Mouse (Mus musculus) embryonic fibroblast, embryonic 13.5 days (primary cell): ENCODE results near the gene Mlana.

Experiments
- CTCF ChIP-seq: IDR thresholded peaks from 2 replicates; pipeline ENCODE4 v1.5.1; 2011; ENCODE audit warnings: mild to moderate bottlenecking, control low read depth, low read length, moderate library complexity, borderline replicate concordance; ENCODE audit not compliant: insufficient read depth
- POLR2A ChIP-seq: IDR thresholded peaks from 2 replicates; pipeline ENCODE4 v1.6.1; 2011; ENCODE audit warnings: low read depth, mild to moderate bottlenecking, control low read depth, low read length, moderate library complexity

GRCm38 (mm10) chr19:29648550-29648914 lies 49.1 kb upstream of the Mlana start:
- no peak for TF ChIP-seq CTCF
- no peak for TF ChIP-seq POLR2A
